Mouse (Mus musculus) adrenal gland, postnatal 36 days (tissue): ENCODE measurements around the gene Tmem106b. TPM values are rescaled to one million over a fixed set of nuclear protein-coding genes. Genes with fewer than 3 reads are reported as not detected.

ENCODE experiments used
- total RNA-seq, 2 experiments: library from RNA; stranded (reverse); gene quantifications; 2 replicates each; pipeline ENCODE4 v1.2.3; 2021

Tmem106b gene
- total RNA-seq, 2 experiments from 2014 or later: 128 to 174 TPM

Other genes starting within 250 kb of the Tmem106b start
- not detected for gene Vwde, start 155.2 kb downstream of the Tmem106b start, total RNA-seq